Mouse (Mus musculus): ENCODE data around the gene Chrna5. TPM values are rescaled to one million over a fixed set of nuclear protein-coding genes. Genes with fewer than 3 reads are reported as not detected.

The Chrna5 gene
- not detected for polyA plus RNA-seq (2012; fragmentation: generic; extraction: Trizol)

DNA sequence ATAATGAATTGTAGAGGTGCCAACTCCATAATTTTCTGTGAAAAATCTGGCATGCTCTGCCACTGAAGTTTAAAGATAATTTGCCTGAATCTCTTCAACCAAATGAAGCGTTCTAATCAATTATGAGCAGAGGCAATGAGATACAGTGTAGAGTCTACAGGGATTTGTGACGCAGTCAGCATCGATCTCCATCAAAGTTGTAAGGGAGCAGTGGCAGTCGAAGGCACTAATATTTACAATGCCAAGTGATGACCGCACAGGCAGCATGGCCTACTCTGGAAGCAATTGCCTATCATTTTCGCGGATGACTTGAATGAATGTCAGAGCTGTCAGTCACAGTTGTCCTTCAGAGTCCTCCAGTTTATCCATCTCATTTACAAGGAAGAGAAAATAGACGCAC is at the start of gene Chrna5:
Gene Chrna5, plus strand, starts transcription at position 207 of the 400 bp plus-strand sequence.
- H3K4me3 ChIP-seq: no peak within 1 kb of the TSS
- no peak within 1 kb of the TSS for H3ac ChIP-seq (ENCODE audit: control insufficient read depth, insufficient read length)
- peaks cover 32% of the 10 kb centered on the region for H3K27me3 ChIP-seq (ENCODE audit: control insufficient read depth, insufficient read depth, insufficient read length)
- H3K79me2 ChIP-seq (ENCODE audit: control insufficient read depth, insufficient read depth): no peaks in the 10 kb centered on the region
- no peaks in the 10 kb centered on the region for H3K36me3 ChIP-seq (ENCODE audit: control insufficient read depth, insufficient read depth)
- no peak for TF ChIP-seq MAX (IDR thresholded peaks at IDR 0.05; ENCODE audit: low read depth)
- no peak for TF ChIP-seq POLR2AphosphoS2 (IDR thresholded peaks at IDR 0.05; ENCODE audit: insufficient read length, low read depth)
- TF ChIP-seq TCF12 (IDR thresholded peaks at IDR 0.05; ENCODE audit: insufficient read depth, poor library complexity, severe bottlenecking): no peak
- TF ChIP-seq MYOD1 (IDR thresholded peaks at IDR 0.05; ENCODE audit: control insufficient read depth in 1 of 3, insufficient read length in 2 of 3, low read depth in 2 of 3): no peak
- no peak for TF ChIP-seq MYOG (IDR thresholded peaks at IDR 0.05; ENCODE audit: control insufficient read depth in 1 of 3, insufficient read depth in 1 of 3, insufficient read length in 2 of 3, low read depth in 2 of 3)
- no peak for TF ChIP-seq SRF (IDR thresholded peaks at IDR 0.05; ENCODE audit: control insufficient read depth, insufficient read length, low read depth)
- peak within 1 kb of the TSS; percentile 18 for H3K4me2 ChIP-seq (ENCODE audit: low read depth)

DNA sequence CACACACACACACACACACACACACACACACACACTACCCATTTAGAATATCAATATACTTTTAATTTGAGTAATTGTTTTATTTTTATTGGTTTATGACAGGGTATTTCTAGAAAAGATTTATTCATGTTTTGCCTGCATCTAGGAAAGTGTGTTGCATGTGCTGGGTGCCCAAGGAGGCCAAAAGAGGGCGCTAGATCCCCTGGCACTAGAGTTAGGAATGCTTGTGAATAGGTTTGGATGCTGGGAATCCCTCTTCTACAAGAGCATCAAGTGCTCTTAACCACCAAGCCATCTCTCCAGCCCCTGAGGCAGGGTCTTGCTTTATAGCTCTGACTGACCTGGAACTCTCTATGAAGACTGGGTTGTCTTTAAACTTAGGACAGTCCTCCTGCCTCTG is 48.9 kb upstream of the Chrna5 start:
- H3K79me2 ChIP-seq (ENCODE audit: control insufficient read depth, insufficient read depth): no peaks in the 10 kb centered on the region
- H3ac ChIP-seq (ENCODE audit: control insufficient read depth, insufficient read length): no peak overlapping the region
- TF ChIP-seq TCF3 (IDR thresholded peaks at IDR 0.05; ENCODE audit: insufficient read length, low read depth) (no peak), MYOD1 (IDR thresholded peaks at IDR 0.05; ENCODE audit: control insufficient read depth in 1 of 3, insufficient read length in 2 of 3, low read depth in 2 of 3) (no peak), TCF12 (IDR thresholded peaks at IDR 0.05; ENCODE audit: insufficient read depth, poor library complexity, severe bottlenecking) (no peak), REST (IDR thresholded peaks at IDR 0.05; ENCODE audit: insufficient read depth, insufficient read length) (no peak), POLR2AphosphoS2 (IDR thresholded peaks at IDR 0.05; ENCODE audit: insufficient read length, low read depth) (no peak), MAX (IDR thresholded peaks at IDR 0.05; ENCODE audit: low read depth) (no peak), CEBPB (IDR thresholded peaks at IDR 0.05; ENCODE audit: insufficient read depth, poor library complexity, severe bottlenecking) (no peak), MYOG (IDR thresholded peaks at IDR 0.05; ENCODE audit: control insufficient read depth in 1 of 3, insufficient read depth in 1 of 3, insufficient read length in 2 of 3, low read depth in 2 of 3) (no peak), E2F4 (IDR thresholded peaks at IDR 0.05; ENCODE audit: insufficient read depth) (no peak), SRF (IDR thresholded peaks at IDR 0.05; ENCODE audit: control insufficient read depth, insufficient read length, low read depth) (no peak), POLR2A (IDR thresholded peaks at IDR 0.05; ENCODE audit: insufficient read length, low read depth) (no peak)
- H3K36me3 ChIP-seq (ENCODE audit: control insufficient read depth, insufficient read depth): no peaks in the 10 kb centered on the region
- no peak overlapping the region for H3K4me2 ChIP-seq (ENCODE audit: low read depth)
- no peaks in the 10 kb centered on the region for H3K27me3 ChIP-seq (ENCODE audit: control insufficient read depth, insufficient read depth, insufficient read length)
- H3K4me3 ChIP-seq: no peak overlapping the region

DNA sequence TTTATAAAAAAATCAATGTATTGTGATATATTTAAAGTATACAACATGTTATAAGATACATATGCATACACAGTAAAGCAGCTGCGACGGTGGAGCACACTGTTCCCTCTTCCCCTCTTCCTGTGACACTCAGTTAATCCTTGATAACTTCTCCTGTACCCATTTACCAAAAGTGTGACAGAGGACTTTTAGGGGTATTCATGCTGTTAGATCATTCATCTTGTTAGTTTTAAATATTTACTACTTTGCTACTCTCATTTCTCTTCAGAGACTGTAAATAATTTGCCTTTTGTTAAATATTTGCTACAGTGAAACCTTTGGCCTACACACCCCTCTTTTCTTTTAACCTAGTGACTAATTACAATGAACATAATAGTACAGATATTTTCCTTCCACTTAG is 48.3 kb upstream of the Chrna5 start:
- no peak overlapping the region for H3K4me3 ChIP-seq
- no peak overlapping the region for H3K4me2 ChIP-seq (ENCODE audit: low read depth)
- no peak for TF ChIP-seq CEBPB (IDR thresholded peaks at IDR 0.05; ENCODE audit: insufficient read depth, poor library complexity, severe bottlenecking)
- TF ChIP-seq MYOG (IDR thresholded peaks at IDR 0.05; ENCODE audit: control insufficient read depth in 1 of 3, insufficient read depth in 1 of 3, insufficient read length in 2 of 3, low read depth in 2 of 3): no peak
- no peaks in the 10 kb centered on the region for H3K79me2 ChIP-seq (ENCODE audit: control insufficient read depth, insufficient read depth)
- no peaks in the 10 kb centered on the region for H3K36me3 ChIP-seq (ENCODE audit: control insufficient read depth, insufficient read depth)
- no peak overlapping the region for H3ac ChIP-seq (ENCODE audit: control insufficient read depth, insufficient read length)
- H3K27me3 ChIP-seq (ENCODE audit: control insufficient read depth, insufficient read depth, insufficient read length): no peaks in the 10 kb centered on the region

DNA sequence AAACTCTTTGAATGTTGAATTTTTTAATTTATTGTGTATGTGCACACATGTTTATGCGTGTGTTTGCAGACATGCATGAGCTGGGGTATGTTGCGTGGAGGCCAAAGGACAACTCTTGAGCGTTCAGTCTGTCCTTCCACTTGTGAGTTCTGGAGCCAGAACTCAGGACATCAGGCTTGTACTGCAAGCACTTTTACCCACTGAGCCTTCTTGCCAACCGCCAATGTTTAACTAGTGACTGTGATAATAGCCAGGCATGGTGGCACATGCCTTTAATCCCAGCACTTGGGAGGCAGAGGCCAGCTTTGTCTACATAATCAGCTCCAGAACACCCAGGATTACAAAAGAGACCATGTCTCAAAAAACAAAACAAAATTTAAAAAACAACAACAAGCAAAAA is 38.6 kb upstream of the Chrna5 start:
- Histone ChIP-seq H3K4me2 (ENCODE audit: low read depth) (no peak overlapping the region), H3K27me3 (ENCODE audit: control insufficient read depth, insufficient read depth, insufficient read length) (no peaks in the 10 kb centered on the region), H3ac (ENCODE audit: control insufficient read depth, insufficient read length) (no peak overlapping the region), H3K79me2 (ENCODE audit: control insufficient read depth, insufficient read depth) (no peaks in the 10 kb centered on the region), H3K36me3 (ENCODE audit: control insufficient read depth, insufficient read depth) (no peaks in the 10 kb centered on the region), H3K4me3 (no peak overlapping the region)
- TF ChIP-seq E2F4 (IDR thresholded peaks at IDR 0.05; ENCODE audit: insufficient read depth): no peak
- TF ChIP-seq CEBPB (IDR thresholded peaks at IDR 0.05; ENCODE audit: insufficient read depth, poor library complexity, severe bottlenecking): no peak
- no peak for TF ChIP-seq REST (IDR thresholded peaks at IDR 0.05; ENCODE audit: insufficient read depth, insufficient read length)
- TF ChIP-seq TCF12 (IDR thresholded peaks at IDR 0.05; ENCODE audit: insufficient read depth, poor library complexity, severe bottlenecking): no peak
- TF ChIP-seq TCF3 (IDR thresholded peaks at IDR 0.05; ENCODE audit: insufficient read length, low read depth): no peak
- no peak for TF ChIP-seq POLR2A (IDR thresholded peaks at IDR 0.05; ENCODE audit: insufficient read length, low read depth)
- TF ChIP-seq POLR2AphosphoS2 (IDR thresholded peaks at IDR 0.05; ENCODE audit: insufficient read length, low read depth): no peak
- TF ChIP-seq MAX (IDR thresholded peaks at IDR 0.05; ENCODE audit: low read depth): no peak
- no peak for TF ChIP-seq USF1 (IDR thresholded peaks at IDR 0.05; ENCODE audit: low read depth)
- no peak for TF ChIP-seq MYOD1 (IDR thresholded peaks at IDR 0.05; ENCODE audit: control insufficient read depth in 1 of 3, insufficient read length in 2 of 3, low read depth in 2 of 3)

DNA sequence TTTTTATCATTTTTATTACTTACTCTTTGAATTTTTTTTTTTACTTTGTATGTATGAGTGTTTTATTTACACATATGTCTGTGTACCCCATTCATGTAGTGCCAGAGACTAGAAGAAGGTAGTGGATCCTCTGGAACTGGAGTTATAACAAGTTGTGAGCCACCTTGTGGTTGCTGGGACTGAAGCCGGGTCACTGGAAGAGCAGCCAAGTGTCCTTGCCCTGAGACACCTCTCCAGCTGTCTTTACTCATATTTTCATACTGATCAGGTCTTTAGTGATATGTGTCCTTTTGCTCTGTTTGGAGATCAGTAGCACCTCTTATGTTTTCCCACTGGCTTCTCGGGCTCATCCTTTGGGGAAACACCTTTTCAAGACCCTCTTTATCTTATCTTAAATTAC is 36.2 kb upstream of the Chrna5 start:
- Histone ChIP-seq H3K36me3 (ENCODE audit: control insufficient read depth, insufficient read depth) (no peaks in the 10 kb centered on the region), H3K4me2 (ENCODE audit: low read depth) (no peak overlapping the region), H3K4me3 (no peak overlapping the region), H3K27me3 (ENCODE audit: control insufficient read depth, insufficient read depth, insufficient read length) (no peaks in the 10 kb centered on the region), H3ac (ENCODE audit: control insufficient read depth, insufficient read length) (no peak overlapping the region), H3K79me2 (ENCODE audit: control insufficient read depth, insufficient read depth) (no peaks in the 10 kb centered on the region)
- TF ChIP-seq TCF3 (IDR thresholded peaks at IDR 0.05; ENCODE audit: insufficient read length, low read depth) (no peak), USF1 (IDR thresholded peaks at IDR 0.05; ENCODE audit: low read depth) (no peak), POLR2AphosphoS2 (IDR thresholded peaks at IDR 0.05; ENCODE audit: insufficient read length, low read depth) (no peak), MYOD1 (IDR thresholded peaks at IDR 0.05; ENCODE audit: control insufficient read depth in 1 of 3, insufficient read length in 2 of 3, low read depth in 2 of 3) (no peak), MYOG (IDR thresholded peaks at IDR 0.05; ENCODE audit: control insufficient read depth in 1 of 3, insufficient read depth in 1 of 3, insufficient read length in 2 of 3, low read depth in 2 of 3) (no peak), SRF (IDR thresholded peaks at IDR 0.05; ENCODE audit: control insufficient read depth, insufficient read length, low read depth) (no peak), TCF12 (IDR thresholded peaks at IDR 0.05; ENCODE audit: insufficient read depth, poor library complexity, severe bottlenecking) (no peak), REST (IDR thresholded peaks at IDR 0.05; ENCODE audit: insufficient read depth, insufficient read length) (no peak), MAX (IDR thresholded peaks at IDR 0.05; ENCODE audit: low read depth) (no peak), CEBPB (IDR thresholded peaks at IDR 0.05; ENCODE audit: insufficient read depth, poor library complexity, severe bottlenecking) (no peak), POLR2A (IDR thresholded peaks at IDR 0.05; ENCODE audit: insufficient read length, low read depth) (no peak), E2F4 (IDR thresholded peaks at IDR 0.05; ENCODE audit: insufficient read depth) (no peak)
